Mouse (Mus musculus) kidney, adult 2 months (tissue): ENCODE data around the gene Mast4. TPM values are rescaled to one million over a fixed set of nuclear protein-coding genes. Genes with fewer than 3 reads are reported as not detected.

Experiments used
- DNase-seq: peaks from one replicate; pipeline ENCODE4 v3.0.0; 2021
- H3K27ac ChIP-seq: fragments of 200-500 bp; 2 replicates; pipeline ENCODE4 v1.5.1; 2012; ENCODE audit warnings: low read depth, low read length, control low read depth, inconsistent platforms; ENCODE audit not compliant: insufficient read depth
- H3K27me3 ChIP-seq: fragments of 200-500 bp; replicated peaks from 2 replicates; pipeline ENCODE4 v1.6.1; 2012; ENCODE audit warnings: mild to moderate bottlenecking, moderate library complexity, low read length, inconsistent platforms; ENCODE audit not compliant: control insufficient read depth, insufficient read depth
- H3K36me3 ChIP-seq: fragments of 200-500 bp; 2 replicates; pipeline ENCODE4 v1.6.1; 2012; ENCODE audit warnings: mild to moderate bottlenecking, moderate library complexity, low read length, inconsistent platforms; ENCODE audit not compliant: control insufficient read depth, insufficient read depth
- H3K4me1 ChIP-seq: fragments of 200-500 bp; 2 replicates; pipeline ENCODE4 v1.6.1; 2011; ENCODE audit warnings: low read length; ENCODE audit not compliant: control insufficient read depth, insufficient read depth
- H3K4me3 ChIP-seq: fragments of 200-500 bp; 2 replicates; pipeline ENCODE4 v1.5.1; 2011; ENCODE audit warnings: mild to moderate bottlenecking, low read depth, low read length, control low read depth; ENCODE audit not compliant: insufficient read depth
- CTCF ChIP-seq: fragments of 200-500 bp; conservative IDR thresholded peaks from 2 replicates; pipeline ENCODE4 v1.5.1; 2011; ENCODE audit warnings: low read depth, mild to moderate bottlenecking, control low read depth, low read length, moderate library complexity, mixed read lengths; ENCODE audit not compliant: insufficient read depth, insufficient read length
- POLR2A ChIP-seq: fragments of 200-500 bp; IDR thresholded peaks from one replicate; pipeline ENCODE4 v1.6.1; 2011; ENCODE audit warnings: low read depth, low read length, control low read depth
- WGBS: fragments of 180-500 bp; shearing (Covaris S2); methylation state at CpG from one replicate; pipeline ENCODE4 v1.1.7; 2018; 5-methylcytosine and 5-hydroxymethylcytosine counted together
- polyA plus RNA-seq: library from polyadenylated mRNA; depleted of rRNA; stranded (reverse); fragments of >200 nt; gene quantifications from 2 replicates; pipeline ENCODE4 v1.2.3, GENCODE M21; 2012

Mast4 gene
- polyA plus RNA-seq, 1 experiment, result 6.5 TPM

DNA sequence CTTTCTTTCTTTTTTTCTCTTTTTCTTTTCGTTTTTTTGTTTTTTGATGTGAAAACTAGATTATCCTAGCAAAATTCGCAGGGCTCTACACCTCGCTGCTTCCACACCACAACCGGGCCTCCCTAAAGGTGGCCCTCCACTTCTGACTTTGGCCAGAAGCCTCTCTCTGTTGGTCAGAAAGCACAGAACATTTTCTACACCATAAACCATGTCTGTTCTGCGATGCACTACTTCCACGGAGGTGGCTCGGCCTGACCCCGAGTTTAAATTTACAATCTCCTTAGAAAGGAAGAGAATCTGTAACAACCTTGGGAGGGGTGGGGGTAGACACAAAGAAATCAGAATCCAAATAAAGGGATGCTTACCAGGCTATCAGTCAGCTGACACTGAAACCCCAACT, 458.8 kb downstream of the Mast4 start:
- TF ChIP-seq POLR2A (no peak), CTCF (no peak)
- Histone ChIP-seq H3K4me3 (no peak overlapping the region), H3K27me3 (no peaks in the 10 kb centered on the region), H3K27ac (no peak overlapping the region), H3K36me3 (no peaks in the 10 kb centered on the region), H3K4me1 (no peaks in the 10 kb centered on the region; the same call in 1 of the 2 replicates)
- 68% methylated on average over 8 of the region's 8 CpGs for WGBS
- DNase-seq, result no peak

DNA sequence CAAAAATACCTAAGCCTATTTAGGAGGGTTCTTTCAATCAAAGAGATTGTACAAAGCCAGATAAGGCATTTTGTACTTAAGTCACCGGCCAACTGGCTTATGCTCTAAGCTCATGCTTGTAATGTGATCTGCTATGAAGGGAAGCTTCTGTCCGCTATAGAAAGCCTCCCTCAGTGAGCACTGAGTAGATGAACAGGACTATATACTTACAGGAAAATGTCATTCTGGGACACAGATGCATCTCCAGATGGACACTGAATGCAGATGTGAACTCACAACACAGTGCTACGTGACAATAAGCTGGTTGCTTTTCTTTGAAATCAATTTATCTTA, 459.2 kb downstream of the Mast4 start:
- no peak for DNase-seq
- Histone ChIP-seq H3K27ac (no peak overlapping the region), H3K4me3 (no peak overlapping the region), H3K36me3 (no peaks in the 10 kb centered on the region), H3K27me3 (no peaks in the 10 kb centered on the region), H3K4me1 (no peaks in the 10 kb centered on the region; the same call in 1 of the 2 replicates)
- no peak for TF ChIP-seq POLR2A
- no peak for TF ChIP-seq CTCF
- WGBS, result 76% methylated on average over 3 of the region's 3 CpGs

DNA sequence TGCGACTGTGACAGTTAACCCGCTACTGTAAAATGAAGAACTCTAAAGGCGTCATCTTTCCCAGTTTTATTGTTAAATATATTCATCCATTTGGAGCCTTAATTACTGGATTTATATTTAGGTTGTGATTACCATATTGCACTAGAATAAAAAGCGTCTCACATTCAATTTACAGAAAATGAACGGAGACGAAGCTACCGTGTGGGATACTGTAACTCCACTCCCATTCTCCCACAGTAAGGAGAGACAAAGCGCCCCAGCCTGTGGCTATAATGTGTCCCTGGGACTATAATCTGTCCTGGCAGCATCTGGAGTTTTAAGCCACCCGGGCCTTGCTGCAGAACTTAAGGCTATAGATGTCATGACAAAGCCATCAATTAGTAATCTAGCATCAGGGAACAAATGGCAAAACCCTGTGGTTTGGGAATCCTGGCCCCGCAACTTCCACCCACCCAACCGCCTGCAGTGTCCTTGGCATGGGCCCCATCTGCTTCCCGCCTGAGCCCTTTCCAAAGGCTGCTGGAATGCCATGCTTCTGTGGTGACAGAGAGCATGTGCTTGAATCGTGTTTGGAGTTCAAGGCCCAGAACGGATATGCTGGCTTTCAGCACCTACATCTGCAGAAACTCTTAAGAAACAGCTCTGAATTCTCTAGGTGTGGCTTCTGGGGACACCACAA, 459.7 kb downstream of the Mast4 start:
- TF ChIP-seq POLR2A (no peak), CTCF (no peak)
- no peak for DNase-seq
- H3K4me3 ChIP-seq, result no peak overlapping the region
- H3K27ac ChIP-seq, result no peak overlapping the region
- no peaks in the 10 kb centered on the region for H3K27me3 ChIP-seq
- 83% methylated on average over 14 of the region's 14 CpGs for WGBS
- H3K4me1 ChIP-seq, result no peaks in the 10 kb centered on the region; the same call in 1 of the 2 replicates
- no peaks in the 10 kb centered on the region for H3K36me3 ChIP-seq

DNA sequence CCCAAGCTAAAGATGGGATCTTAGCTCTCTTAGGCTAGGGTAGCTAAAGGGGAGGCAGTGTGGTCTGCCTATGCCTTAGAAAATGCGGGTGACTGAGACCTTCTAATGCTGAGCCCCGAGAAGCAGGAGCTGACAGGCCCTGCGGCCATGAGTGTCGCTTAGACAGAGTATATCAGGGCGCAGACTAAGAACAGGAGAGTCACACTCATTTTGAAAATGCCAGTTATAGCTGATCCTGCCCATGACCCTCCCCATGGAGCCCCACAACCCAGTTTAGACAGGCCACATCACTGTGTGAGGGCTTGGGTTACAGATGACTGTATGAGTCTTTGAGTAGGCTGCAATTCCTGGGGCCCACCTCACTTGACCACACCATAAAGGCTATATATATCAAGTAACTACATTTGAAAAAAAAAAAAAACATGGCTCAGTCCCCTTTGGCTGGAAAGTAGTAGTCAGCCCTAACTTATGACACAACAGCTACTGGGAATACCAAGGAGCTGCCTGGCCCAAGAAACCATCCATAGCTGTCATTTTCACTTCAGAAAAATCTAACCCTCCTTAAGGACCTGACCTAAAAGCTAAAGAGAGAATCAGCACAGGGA, 460.8 kb downstream of the Mast4 start:
- WGBS, result 98% methylated on average over 5 of the region's 5 CpGs

DNA sequence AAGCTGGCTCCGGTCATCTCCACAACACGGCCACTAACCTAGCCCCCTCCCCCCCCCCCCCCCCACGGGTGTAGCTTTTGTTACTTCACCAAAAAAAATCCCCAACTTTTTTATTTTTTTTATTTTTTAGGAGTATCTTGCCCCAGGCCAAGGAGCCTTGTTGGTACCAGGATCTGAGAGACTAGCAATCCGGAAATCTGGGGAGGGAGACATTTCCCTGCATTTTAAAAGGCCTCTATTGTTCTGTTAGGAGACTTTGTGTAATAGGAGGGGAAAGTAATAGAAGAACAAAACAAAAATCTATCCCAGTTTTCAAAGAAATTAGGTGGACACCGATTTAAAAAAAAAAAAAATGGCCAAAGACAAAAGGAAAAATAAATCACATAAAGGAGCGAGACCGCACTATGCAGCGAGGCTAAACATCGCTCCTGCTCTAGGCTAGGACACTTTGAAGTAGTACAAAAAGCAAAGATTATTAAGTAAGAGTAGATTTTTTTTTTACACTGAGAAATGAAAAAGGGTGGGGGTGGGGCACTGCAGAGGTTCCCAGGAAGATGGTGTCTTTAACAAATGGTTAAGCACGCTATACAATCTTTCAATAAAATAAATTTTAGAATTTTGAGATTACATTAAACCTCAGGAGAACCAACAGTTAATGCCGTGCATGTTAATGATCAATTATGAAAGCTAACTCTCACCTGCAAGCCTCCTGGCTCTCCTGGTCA, 462.8 kb downstream of the Mast4 start:
- peak; percentile 23 for DNase-seq
- 62% methylated on average over 11 of the region's 11 CpGs for WGBS
- no peak overlapping the region for H3K27ac ChIP-seq
- H3K27me3 ChIP-seq, result no peaks in the 10 kb centered on the region
- TF ChIP-seq CTCF (no peak), POLR2A (no peak)
- no peaks in the 10 kb centered on the region for H3K4me1 ChIP-seq
- no peaks in the 10 kb centered on the region for H3K36me3 ChIP-seq
- H3K4me3 ChIP-seq, result no peak overlapping the region

More for the DNA sequence above, 460.8 kb downstream of the Mast4 start:
- Histone ChIP-seq H3K4me3 (no peak overlapping the region), H3K27ac (no peak overlapping the region), H3K27me3 (no peaks in the 10 kb centered on the region), H3K36me3 (no peaks in the 10 kb centered on the region), H3K4me1 (no peaks in the 10 kb centered on the region)
- DNase-seq, result no peak
- no peak for TF ChIP-seq CTCF
- no peak for TF ChIP-seq POLR2A

DNA sequence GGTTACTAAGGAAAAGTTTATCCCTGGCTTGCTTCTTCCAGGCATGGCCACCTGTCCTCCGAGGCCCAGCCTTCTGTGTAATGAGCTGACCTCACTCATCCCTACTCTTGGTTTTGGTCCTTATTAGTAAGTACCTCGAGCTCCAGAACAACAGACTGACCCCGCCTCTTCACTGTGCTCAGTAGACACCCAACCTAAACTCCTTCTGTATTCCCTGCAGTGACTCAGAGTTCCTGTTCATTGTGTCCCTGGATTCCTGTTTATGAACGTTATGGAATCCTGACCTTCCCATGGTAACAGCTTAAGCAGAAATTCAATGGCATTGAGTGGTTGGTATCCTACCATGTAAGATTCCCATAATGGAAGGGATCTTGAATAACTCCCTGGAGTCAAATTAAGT, 464.8 kb downstream of the Mast4 start:
- 65% methylated on average over 4 of the region's 4 CpGs for WGBS

DNA sequence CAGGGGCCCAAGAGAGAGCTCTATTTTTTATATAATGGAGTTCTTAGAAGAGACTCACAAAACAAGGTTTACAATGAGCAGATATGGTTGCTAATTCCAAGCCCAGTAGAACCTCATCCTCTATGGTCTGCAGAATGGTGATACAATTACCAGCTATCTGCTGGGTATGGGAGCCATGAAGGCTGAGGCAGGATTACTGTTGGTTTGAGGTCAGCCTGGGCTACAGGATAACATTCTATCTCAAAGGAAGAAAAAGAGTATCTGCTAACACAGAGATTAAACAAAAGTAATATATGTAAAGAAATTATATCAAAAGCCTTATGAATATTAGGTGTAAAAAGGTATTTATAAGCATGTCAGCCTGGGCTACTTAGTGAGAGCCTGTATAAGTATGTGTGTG, 467.5 kb downstream of the Mast4 start:
- Histone ChIP-seq H3K36me3 (no peaks in the 10 kb centered on the region), H3K4me3 (no peak overlapping the region), H3K4me1 (0 out of 2 replicates have a peak, but pooled peaks cover 3% of the 10 kb centered on the region), H3K27ac (no peak overlapping the region), H3K27me3 (no peaks in the 10 kb centered on the region)
- DNase-seq, result no peak
- TF ChIP-seq CTCF, result no peak
- no peak for TF ChIP-seq POLR2A

More for the DNA sequence above, 464.8 kb downstream of the Mast4 start:
- Histone ChIP-seq H3K4me3 (no peak overlapping the region), H3K27me3 (no peaks in the 10 kb centered on the region), H3K36me3 (no peaks in the 10 kb centered on the region), H3K4me1 (0 out of 2 replicates have a peak, but pooled peaks cover 3% of the 10 kb centered on the region), H3K27ac (no peak overlapping the region)
- no peak for DNase-seq
- TF ChIP-seq POLR2A (no peak), CTCF (no peak)
